Mouse (Mus musculus): ENCODE data around the gene Rgs9.
A peak's percentile ranks its signal among the peaks of the same experiment; 100 is the strongest.
"Not testable (repeated sequence)": the region's sequence is repeated elsewhere in the genome, so short reads cannot be mapped to it uniquely, and the experiment has no call there.

Rgs9 gene

DNA sequence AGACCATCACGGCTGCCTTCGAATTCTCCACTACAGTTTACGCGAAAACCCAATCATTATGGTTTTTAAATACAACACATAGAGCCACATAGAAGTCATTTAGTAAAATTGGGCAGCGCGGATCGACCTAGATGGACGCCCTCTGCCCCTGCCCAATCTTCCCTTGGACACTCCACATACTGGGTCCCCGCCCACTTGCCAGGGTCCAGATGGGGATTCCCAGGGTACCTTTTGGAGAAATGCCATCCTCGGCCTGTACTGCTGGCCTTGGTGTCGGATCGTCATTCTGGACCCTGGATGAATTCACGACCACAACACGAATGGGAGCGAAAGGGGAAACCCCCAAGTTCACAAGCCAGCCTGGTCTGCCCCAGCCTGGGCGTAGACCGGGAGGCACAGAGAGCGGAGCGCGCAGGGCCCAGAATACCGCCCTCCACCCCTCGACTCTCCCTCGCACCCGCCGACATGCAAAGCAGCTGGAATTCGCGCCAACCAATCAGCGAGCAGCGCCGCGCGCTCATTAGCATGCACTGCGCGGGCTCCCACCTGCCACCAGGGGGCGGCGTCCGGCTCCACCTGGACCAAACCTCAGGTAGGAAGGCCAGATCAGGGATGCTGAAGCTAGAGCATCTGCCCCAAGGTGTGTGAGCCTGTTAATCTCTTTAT is at the start of gene Rgs9:
Gene Rgs9, minus strand, starts transcription at position 420 of the 666 bp plus-strand sequence.
- DNase-seq: peak; percentile 93 to 95

DNA sequence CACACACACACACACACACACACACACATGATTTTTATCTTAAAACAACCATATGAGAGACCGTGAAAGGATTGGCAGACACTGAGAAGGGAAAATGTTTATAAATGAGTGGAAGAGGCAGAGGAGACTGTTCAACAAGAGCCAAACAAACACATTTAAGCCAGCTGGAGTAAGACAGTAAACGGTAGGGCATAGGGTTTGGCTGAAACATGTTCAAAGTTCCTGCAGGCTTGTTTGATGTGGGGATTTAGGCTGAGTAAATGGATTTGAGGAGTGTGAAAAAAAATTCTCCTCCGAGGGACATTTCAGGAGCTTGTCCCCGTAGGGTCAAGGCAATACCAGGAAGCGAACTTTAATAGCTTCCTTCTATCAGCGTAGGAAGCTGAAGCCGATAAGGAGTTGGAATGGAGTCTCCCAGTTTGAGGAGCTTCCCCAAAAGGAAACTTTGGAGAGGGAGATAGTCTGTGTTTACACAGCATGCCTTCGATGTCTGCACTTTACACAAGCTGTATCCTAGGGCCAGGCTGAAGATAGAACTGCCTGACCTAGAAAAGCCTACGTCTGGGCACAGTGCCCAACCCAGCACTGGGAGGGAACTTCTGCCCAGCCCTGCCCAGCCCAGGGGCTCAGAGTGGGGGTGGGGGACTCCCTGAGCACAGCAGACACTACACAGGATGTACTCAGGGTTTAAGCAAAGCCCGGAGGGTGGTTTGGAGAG is 49.5 kb upstream of the Rgs9 start:
- peak; percentile 91 for DNase-seq

GRCm38 (mm10) chr11:109343991-109344599 is 46.2 kb upstream of the Rgs9 start:
- peak; percentile 59 to 74 for DNase-seq

DNA sequence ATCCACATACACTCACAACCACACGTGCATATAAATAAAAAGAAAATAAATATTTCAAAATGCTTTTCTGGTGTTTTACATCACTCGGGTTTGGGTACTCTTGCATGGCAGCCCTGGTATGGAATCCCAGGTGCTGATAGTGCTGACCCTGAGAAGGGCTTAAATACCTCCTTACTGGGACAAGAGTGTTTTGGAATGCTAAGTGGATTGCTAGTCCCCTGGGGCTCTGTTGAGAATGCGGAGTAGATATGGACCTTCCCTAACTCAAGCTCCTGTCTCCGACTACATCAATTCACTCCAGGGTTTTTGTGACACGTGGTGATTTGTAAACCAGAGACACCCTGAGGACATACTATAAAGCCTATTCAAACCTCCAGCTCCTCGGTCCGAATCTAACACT is 45.6 kb upstream of the Rgs9 start:
- DNase-seq: no peak

GRCm38 (mm10) chr11:109342666-109343065 is 44.7 kb upstream of the Rgs9 start:
- not testable (repeated sequence) for DNase-seq

- DNase-seq: no peak
Measured at GRCm38 (mm10) chr11:109340541-109340940, 42.6 kb upstream of the Rgs9 start.

GRCm38 (mm10) chr11:109339155-109339938 is 41.4 kb upstream of the Rgs9 start:
- no peak for DNase-seq

DNA sequence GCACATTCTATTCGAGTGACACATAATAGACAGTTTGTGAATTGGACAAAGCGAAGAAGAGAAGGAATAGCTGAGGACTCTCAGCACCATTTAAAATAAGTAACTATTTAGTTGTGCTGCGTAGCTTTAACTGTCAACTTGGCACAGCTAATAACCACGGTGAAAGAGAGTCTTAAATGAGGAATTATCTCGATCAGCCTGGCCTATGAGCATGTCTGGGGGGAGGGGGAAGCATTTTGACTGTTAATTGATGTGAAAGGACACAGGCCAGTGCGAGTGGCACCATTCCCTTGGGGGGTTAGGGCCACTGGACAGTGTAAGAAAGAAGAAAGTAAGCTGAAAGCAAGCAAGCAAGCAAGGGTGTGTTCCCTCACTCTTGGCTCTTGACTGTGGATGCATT is 38.0 kb upstream of the Rgs9 start:
- DNase-seq: no peak

DNA sequence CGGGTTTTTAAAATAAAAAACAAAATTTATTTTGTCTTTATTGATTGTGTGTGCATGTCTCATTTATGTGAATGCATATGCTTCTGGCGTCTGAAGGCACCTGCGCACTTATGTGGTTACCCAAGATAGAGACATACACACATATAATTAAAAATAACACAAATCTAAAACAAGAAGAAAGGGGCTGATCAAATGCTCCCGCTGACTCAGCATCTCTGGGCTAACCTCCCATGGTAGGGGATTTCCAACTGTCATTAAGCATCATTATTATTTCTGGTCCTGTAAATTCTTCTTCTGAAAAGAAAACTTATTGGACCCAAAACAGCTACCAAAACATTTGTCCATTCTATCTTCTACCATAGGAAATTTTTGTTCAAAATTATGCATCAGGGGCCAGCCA is 36.8 kb upstream of the Rgs9 start:
- no peak for DNase-seq

- DNase-seq: no peak
Measured at GRCm38 (mm10) chr11:109332722-109333121, 34.8 kb upstream of the Rgs9 start.

DNA sequence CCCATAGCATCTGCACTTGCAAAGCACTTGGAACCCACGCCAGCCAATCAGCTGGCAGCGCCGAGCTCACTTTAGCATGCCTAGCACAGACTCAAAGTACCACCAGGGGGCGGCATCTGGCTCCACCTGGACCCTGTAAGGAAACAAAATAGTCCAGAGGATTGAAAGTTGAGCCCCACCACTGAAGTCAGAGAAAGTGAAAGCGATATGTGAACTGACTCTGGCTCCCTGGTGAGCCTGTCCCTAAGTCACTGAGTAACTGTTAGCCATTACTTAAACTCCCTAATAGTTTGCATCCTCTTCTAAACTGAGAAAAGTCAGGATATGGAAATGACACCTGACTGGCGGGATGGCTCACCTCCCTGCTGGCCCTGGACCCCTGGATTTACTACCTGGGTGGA is 33.5 kb upstream of the Rgs9 start:
- peak; percentile 95 for DNase-seq

GRCm38 (mm10) chr11:109330706-109331393 is 32.9 kb upstream of the Rgs9 start:
- no peak for DNase-seq

GRCm38 (mm10) chr11:109329331-109329730 is 31.4 kb upstream of the Rgs9 start:
- DNase-seq: no peak

- no peak for DNase-seq
Measured at GRCm38 (mm10) chr11:109327952-109328351, 30.0 kb upstream of the Rgs9 start.

- no peak for DNase-seq
Measured at GRCm38 (mm10) chr11:109327381-109327780, 29.5 kb upstream of the Rgs9 start.

- DNase-seq: no peak
Measured at GRCm38 (mm10) chr11:109326270-109326669, 28.3 kb upstream of the Rgs9 start.

- DNase-seq: peak; percentile 79 to 81
Measured at GRCm38 (mm10) chr11:109320361-109320933, 22.5 kb upstream of the Rgs9 start.

DNA sequence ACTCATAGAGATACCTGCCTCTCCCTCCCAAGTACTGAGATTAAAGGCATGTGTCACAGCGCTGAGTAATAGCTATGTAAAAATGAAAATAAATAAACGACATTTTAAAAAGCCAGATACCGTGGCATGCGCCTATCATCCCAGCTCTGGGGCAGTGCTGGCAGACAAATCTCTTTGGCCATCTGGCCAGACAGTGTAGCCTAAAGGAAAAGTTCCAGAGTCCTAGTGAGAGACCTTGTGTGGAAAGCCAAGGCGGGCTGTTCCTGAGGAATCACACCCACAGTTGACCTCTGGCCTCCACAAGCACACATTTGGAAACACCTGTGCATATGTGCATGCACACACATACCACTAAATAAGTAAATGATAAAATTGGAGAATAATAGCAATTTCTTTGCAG is 22.0 kb upstream of the Rgs9 start:
- peak; percentile 63 to 65 for DNase-seq

- no peak for DNase-seq
Measured at GRCm38 (mm10) chr11:109319471-109319870, 21.5 kb upstream of the Rgs9 start.

DNA sequence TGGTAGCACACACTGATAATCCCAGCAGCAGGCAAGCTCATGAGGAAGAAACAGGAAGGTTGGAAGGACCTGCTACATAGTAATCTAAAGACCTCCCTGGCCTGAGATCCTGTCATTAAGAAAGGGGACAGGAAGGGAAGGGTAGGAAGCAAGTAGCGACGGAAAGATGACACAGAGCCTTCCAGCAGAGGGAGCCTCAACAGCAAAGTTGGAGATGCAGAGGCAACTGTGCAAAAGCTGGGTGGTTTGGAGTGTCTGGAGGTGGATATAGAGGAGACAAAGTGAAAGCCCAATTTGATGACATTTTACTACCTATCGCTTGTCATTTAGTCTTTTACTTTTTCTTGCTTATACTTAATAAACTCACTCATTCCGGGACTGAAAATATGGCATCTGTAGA is 19.0 kb upstream of the Rgs9 start:
- DNase-seq: peak; percentile 61 to 62

GRCm38 (mm10) chr11:109311885-109312605 is 14.1 kb upstream of the Rgs9 start:
- peak; percentile 81 to 86 for DNase-seq
